Comparison of ENCODE assay signal across 8 mouse cellular contexts in the genomic region with DNA sequence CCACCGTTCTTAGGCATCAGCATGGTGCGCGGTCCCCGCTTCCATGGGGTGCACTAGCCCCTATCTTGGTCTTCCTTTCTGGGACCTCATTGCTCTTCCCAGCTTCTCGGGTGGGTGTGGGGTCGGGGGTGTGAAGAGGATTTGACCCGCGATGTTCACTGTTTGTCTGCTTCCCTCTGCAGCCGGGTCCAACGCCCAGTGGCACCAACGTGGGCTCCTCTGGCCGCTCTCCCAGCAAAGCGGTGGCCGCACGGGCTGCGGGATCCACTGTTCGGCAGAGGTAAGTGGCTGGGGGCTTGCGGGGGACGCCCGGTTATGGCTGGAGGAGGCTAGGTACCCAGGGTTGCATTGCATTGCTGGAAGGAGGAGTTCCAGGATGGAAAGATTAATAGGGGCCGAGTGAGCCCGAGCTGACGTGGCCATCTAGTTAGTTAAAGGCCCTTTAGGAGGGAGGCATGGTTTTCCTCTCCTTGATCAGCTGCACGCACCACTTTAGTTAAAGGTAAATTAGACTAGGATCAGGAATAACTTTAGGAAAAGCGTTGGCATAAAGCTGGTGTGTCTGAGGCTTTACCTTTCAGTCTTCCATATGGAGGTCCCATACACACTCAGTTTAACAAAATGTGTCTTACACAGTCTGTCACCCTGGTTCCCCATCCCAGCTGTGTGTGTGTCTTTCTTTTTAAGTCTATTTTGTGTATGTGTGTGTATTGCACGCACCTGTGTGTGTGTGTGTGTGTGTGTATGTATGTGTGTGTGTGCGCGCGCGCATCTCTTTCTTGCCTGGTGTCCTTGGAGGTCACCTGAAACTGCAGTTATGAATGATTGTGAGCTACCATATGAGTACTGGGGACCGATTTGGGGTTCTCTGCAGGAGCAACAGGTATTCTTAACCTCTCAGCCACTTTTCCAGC. TPM values are rescaled to one million over a fixed set of nuclear protein-coding genes. Genes with fewer than 3 reads are reported as not detected.
A peak's percentile ranks its signal among the peaks of the same experiment; 100 is the strongest.
DNase-seq lines count a peak whose midpoint lies in the region; ATAC-seq and TF ChIP-seq lines count a peak whose summit lies in the region.

No protein-coding gene starts in this region.

- H3K4me1 ChIP-seq in lung, adult 2 months (ENCODE audit: control insufficient read depth, insufficient read depth, low read length): peaks cover 6% of the 10 kb centered on the region
- no peaks in the 10 kb centered on the region; the same call in 1 of the 2 replicates for H3K4me1 ChIP-seq in bone marrow, adult 2 months (ENCODE audit: control insufficient read depth, insufficient read depth, low read length)
- H3K4me1 ChIP-seq in forebrain, embryonic 14.5 days (ENCODE audit: control insufficient read depth, insufficient read depth, low read length): peaks cover 14% of the 10 kb centered on the region
- peaks cover 11% of the 10 kb centered on the region for H3K4me1 ChIP-seq in liver, postnatal 0 days (ENCODE audit: insufficient read depth)

- no peaks in the 10 kb centered on the region for H3K27me3 ChIP-seq in forebrain, embryonic 14.5 days (replicated peaks; ENCODE audit: control insufficient read depth, insufficient read depth, low read length)
- no peaks in the 10 kb centered on the region for H3K27me3 ChIP-seq in liver, postnatal 0 days (ENCODE audit: insufficient read depth, low read length)

- no peak; the same call in 1 of the 2 replicates for ATAC-seq in forebrain, embryonic 14.5 days
- peak; percentile 28 for ATAC-seq in liver, postnatal 0 days

- TF ChIP-seq EP300 in liver, postnatal 0 days (IDR thresholded peaks at IDR 0.05; ENCODE audit: low read depth): no peak

- peak overlapping the region; percentile 83 for H3K9ac ChIP-seq in forebrain, embryonic 14.5 days (ENCODE audit: low read length)
- peak overlapping the region; percentile 82 for H3K9ac ChIP-seq in liver, postnatal 0 days (replicated peaks)

- peak overlapping the region; percentile 72 for H3K4me3 ChIP-seq in lung, adult 2 months (replicated peaks; ENCODE audit: extremely low read depth, low read depth, low read length)
- H3K4me3 ChIP-seq in bone marrow, adult 2 months (replicated peaks; ENCODE audit: control insufficient read depth, low read depth, low read length): peak overlapping the region; percentile 87
- peak overlapping the region; percentile 68 for H3K4me3 ChIP-seq in forebrain, embryonic 14.5 days (ENCODE audit: low read depth, low read length)
- H3K4me3 ChIP-seq in liver, postnatal 0 days (ENCODE audit: low read depth, low read length): peak overlapping the region; percentile 73

- peak overlapping the region; percentile 80 for H3K27ac ChIP-seq in bone marrow, adult 2 months (ENCODE audit: control insufficient read depth, insufficient read depth, low read depth, low read length, poor library complexity)
- peak overlapping the region; percentile 97 for H3K27ac ChIP-seq in forebrain, embryonic 14.5 days (ENCODE audit: low read depth, low read length)
- peak overlapping the region; percentile 82 for H3K27ac ChIP-seq in liver, postnatal 0 days (ENCODE audit: low read depth)

- peaks cover 58% of the 10 kb centered on the region for H3K36me3 ChIP-seq in forebrain, embryonic 14.5 days (ENCODE audit: control insufficient read depth, insufficient read depth, low read length)
- H3K36me3 ChIP-seq in liver, postnatal 0 days (replicated peaks; ENCODE audit: insufficient read depth, low read length): peaks cover 39% of the 10 kb centered on the region

- no peak for DNase-seq in lung, adult 2 months
- no peak for DNase-seq in lung, adult 18-20 months
- no peak for DNase-seq in forebrain, embryonic 14.5 days (ENCODE audit: low spot score)
- no peak for DNase-seq in liver, postnatal 0 days
- DNase-seq in natural killer cell, adult 2 months (ENCODE audit: low spot score in 2 of 2): no peak
- DNase-seq in adipocyte (ENCODE audit: low spot score): no peak
- no peak for DNase-seq in layer of hippocampus, postnatal 25 days (ENCODE audit: extremely low spot score in 1 of 2, low spot score in 1 of 2)

- peak overlapping the region; percentile 54 for H3K4me2 ChIP-seq in forebrain, embryonic 14.5 days (ENCODE audit: low read length)
- H3K4me2 ChIP-seq in liver, postnatal 0 days (ENCODE audit: low read depth, low read length): peak overlapping the region; percentile 85

- no peak for TF ChIP-seq CTCF in lung, adult 2 months (IDR thresholded peaks at IDR 0.05; ENCODE audit: insufficient read depth, low read length)
- TF ChIP-seq CTCF in bone marrow, adult 2 months (IDR thresholded peaks at IDR 0.05; ENCODE audit: control insufficient read depth, insufficient read depth, low read length): no peak
- no peak for TF ChIP-seq CTCF in liver, postnatal 0 days (IDR thresholded peaks at IDR 0.05; ENCODE audit: low read depth)

- H3K9me3 ChIP-seq in forebrain, embryonic 14.5 days (replicated peaks; ENCODE audit: control insufficient read depth, low read length): no peaks in the 10 kb centered on the region
- H3K9me3 ChIP-seq in liver, postnatal 0 days (ENCODE audit: low read length): no peaks in the 10 kb centered on the region

- TF ChIP-seq POLR2A in lung, adult 2 months (IDR thresholded peaks at IDR 0.05; ENCODE audit: borderline replicate concordance, extremely low read depth, low read depth, low read length): no peak
- peak; percentile 30; the same call in 1 of the 2 replicates for TF ChIP-seq POLR2A in bone marrow, adult 2 months (IDR thresholded peaks at IDR 0.05; ENCODE audit: borderline replicate concordance, control insufficient read depth, low read depth, low read length)

- WGBS in lung, adult 2 months: 13% methylated on average over 31 of the region's 31 CpGs
- WGBS in bone marrow, adult 2 months: 14% methylated on average over 31 of the region's 31 CpGs
- WGBS in forebrain, embryonic 14.5 days: 13% methylated on average over 31 of the region's 31 CpGs
- 12% methylated on average over 31 of the region's 31 CpGs for WGBS in liver, postnatal 0 days (ENCODE audit: insufficient replicate concordance)

RNA-seq across cellular contexts. Expression of a gene that starts 0.5 kb away (rescaled TPM):
- polyA plus RNA-seq in lung, adult 2 months (2012; rRNA removed): 174 and 271 TPM in 2 replicates
- 149 and 260 TPM in 2 replicates for polyA plus RNA-seq in bone marrow, adult 2 months (2011; ENCODE audit: insufficient read depth, insufficient read length, low replicate concordance, missing spikeins)
- polyA plus RNA-seq in forebrain, embryonic 14.5 days (2014; fragmentation: Nextera tagmentation; extraction: Ambion mirVana): 289 and 313 TPM in 2 replicates
- polyA plus RNA-seq in liver, postnatal 0 days (2015; fragmentation: Nextera tagmentation; extraction: Ambion mirVana): 181 and 189 TPM in 2 replicates
- total RNA-seq in layer of hippocampus, postnatal 25 days (2021): 10 to 100 TPM; 48.0 to 56.8 TPM

RNA-seq across cellular contexts. Expression of a gene that starts 0.9 kb away (rescaled TPM):
- 14.7 and 17.8 TPM in 2 replicates for polyA plus RNA-seq in lung, adult 2 months (2012; rRNA removed)
- polyA plus RNA-seq in bone marrow, adult 2 months (2011; ENCODE audit: insufficient read depth, insufficient read length, low replicate concordance, missing spikeins): 3.9 and 13.1 TPM in 2 replicates
- 205 and 224 TPM in 2 replicates for polyA plus RNA-seq in forebrain, embryonic 14.5 days (2014; fragmentation: Nextera tagmentation; extraction: Ambion mirVana)
- polyA plus RNA-seq in liver, postnatal 0 days (2015; fragmentation: Nextera tagmentation; extraction: Ambion mirVana): 8.2 and 8.7 TPM in 2 replicates
- 100 to 1,000 TPM; 142 to 143 TPM for total RNA-seq in layer of hippocampus, postnatal 25 days (2021)

Comparison
In these comparisons a context has a peak if more than half of its experiments do, and no peak if none do; other contexts are left out.
1. RNA of a gene that starts 0.9 kb away (polyA plus RNA-seq): 205 to 224 TPM in forebrain, embryonic 14.5 days; 14.7 to 17.8 TPM in lung, adult 2 months, 3.9 to 13.1 TPM in bone marrow, adult 2 months and 8.2 to 8.7 TPM in liver, postnatal 0 days; every median in the first group is over 10 times any median in the second.
2. Peak in every context shown above with its lines, with median percentiles within 50 percentile points of each other: H3K4me3 ChIP-seq and H3K27ac ChIP-seq.